Mouse (Mus musculus): ENCODE data around the gene Tmem161a.
A peak's percentile ranks its signal among the peaks of the same experiment; 100 is the strongest.

Tmem161a gene

GRCm38 (mm10) chr8:70172043-70172681 is at the start of gene Tmem161a:
Gene Tmem161a, plus strand, starts transcription at chr8:70172356.
- peak; percentile 93 to 94 for DNase-seq

DNA sequence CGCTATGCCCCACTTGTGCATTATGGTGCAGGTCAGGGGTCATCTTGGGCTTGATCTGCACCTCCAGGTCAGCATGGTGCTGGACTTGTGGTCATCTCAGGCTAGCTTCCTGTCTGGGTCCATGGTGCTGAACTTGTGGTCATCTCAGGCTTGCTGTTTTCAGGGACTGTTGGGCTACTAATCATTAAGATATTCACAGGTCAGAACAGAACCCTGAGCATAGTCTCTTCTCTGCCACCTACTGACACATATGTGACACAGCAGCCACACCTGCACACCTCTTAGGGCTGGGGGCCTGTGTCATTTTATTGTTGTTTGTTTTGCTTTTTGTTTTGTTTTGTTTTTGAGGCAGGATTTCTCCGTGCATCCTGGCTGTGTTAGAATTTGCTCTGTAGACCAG is 49.3 kb upstream of the Tmem161a start:
- DNase-seq = peak; percentile 31 to 38

- no peak for DNase-seq
Observed at GRCm38 (mm10) chr8:70124992-70125391, 47.2 kb upstream of the Tmem161a start.

DNA sequence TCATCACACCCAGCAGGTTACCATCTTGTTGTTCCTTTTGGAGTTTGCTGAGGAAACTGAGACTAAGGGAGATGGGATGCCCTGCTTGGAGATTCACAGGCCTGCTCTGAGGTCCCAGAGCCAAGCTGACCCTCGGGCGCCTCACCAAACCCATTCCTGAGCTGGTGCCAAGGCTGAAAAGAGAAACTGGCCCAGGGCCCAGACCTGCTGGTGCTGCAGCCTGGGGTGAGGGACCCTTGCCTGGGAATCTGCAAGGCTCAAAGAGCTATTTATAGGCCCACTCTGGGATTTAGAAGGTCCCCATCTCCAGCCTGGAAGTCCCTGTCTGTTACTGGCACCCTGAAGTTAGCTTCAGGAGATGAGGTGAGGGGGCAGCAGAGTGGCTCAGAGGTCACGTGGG is 43.7 kb upstream of the Tmem161a start:
- peak; percentile 69 to 77 for DNase-seq

DNA sequence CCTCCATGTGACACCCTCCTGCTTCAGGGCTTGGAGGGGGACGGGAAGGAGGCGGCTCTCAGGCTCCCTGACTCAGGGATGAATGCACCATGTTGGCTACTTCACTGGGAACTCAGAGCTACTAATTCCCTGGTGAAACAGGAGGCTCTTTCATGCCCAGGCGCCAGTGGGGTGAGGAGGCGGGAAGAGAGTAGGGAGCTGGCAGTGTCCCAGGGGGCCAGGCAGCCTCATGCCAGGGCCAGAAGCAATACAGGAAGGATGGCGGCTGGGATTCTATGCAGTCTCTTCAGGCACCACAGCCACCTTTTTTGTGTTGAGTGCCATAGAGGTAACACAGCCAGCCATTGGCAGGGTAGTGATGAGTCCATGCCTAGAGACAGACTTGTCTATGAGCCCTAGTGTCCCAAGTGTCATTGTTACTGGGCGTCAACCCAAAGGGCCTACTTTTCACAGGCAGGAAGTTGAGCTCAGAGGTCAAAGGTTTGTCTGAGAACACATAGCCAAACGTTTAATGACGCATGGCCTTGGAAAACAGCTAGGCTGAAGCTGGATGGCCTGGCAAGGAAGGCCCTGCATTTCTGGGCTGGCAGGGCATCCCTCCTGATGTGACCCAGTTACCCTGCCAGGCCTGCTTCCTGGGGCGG is 42.7 kb upstream of the Tmem161a start:
- DNase-seq = peak; percentile 64 to 82

DNA sequence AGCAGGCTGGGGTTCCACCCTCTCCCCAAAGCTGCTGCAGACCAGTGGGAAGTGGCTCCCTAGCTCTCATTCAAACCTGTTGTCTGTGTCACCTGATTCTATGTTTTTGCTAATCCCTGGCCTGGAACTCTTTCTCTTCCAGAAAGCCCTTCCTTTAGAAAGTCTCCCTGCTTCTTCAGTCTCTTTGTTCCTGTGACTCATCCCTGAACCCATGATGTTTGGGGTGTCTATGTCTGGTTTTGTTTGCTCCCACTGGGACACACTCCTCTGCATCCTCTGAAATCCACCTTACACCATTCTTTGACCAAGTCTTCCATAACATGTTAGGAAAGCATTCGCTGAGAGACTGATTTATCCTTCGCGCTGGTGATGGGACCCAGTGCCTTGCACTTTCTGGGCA is 42.1 kb upstream of the Tmem161a start:
- DNase-seq = no peak

DNA sequence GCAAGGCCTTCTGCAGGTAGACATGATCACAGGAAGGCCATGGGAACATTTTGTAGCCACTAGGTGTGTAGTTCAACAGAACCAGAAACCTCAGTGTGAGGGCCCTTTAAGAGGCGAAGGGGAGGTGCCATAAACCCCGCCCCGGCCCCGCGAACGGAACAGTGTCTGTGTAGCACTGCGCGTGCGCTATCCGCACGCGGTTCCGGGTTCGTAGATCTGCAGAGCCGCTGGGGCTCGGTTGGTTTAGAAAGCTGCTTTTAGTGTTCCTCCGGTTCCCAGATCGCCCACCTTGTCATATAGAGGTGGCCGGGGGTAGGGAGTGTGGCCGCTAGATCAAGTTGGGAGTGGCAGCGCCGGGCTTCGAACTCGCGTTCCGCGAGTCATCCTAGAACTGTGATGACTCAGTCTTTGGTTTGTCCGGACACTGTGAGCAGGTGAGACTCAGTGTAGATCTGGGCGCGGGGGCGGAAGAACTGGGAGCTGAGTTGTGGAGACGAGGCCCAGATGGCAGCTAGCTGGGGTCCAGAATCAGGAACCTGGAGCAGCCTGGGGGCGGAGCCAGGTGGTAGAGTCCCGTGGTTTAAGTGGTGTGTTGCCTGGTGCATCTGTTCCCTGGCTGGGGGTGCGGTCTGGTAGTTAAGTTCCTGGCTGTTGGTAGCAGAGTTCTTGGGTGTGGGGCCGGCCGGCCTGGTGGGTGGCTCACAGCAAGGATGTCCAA is 40.8 kb upstream of the Tmem161a start, which contains the start of gene Nr2c2ap:
Gene Nr2c2ap, plus strand, starts transcription at position 168 of the 718 bp plus-strand sequence.
- peak; percentile 89 to 93 for DNase-seq

DNA sequence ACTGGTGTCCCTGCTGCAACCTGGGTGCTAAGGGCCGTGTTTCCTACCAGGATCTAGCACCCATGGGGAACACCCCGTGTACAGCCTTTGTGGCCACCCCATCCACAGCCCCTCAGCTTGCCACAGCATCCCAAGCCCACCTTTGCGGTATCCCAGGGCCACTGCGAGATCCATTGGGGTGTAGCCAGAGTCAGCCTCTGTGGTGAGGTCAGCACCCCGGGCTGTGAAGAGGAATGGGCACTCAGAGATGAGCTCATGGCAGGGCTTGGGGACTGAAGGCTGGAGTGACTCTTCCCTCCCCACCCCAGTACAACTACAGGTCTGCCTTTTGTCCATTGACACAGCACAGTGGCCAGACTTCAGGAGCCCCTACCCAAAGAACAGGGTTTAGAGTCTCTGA is 38.1 kb upstream of the Tmem161a start:
- DNase-seq = no peak

DNA sequence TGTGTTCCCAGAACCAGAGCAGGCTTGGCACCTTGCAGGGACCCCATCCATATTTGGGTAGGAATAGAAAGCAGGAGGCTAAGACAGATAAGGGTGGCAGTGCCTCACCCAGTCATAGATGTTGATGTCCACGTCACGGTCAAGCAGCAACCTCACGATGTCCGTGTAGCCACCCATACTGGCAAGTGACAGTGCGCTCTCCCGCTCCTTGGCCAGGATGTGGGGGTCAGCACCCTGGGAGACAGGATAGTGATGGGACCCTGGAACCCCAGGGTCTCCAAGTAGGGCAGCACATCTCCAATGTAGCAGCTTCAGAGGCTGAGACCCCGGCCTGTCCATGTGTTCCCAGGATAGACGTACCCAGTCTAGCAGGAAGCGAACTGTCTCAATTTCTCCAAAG is 37.2 kb upstream of the Tmem161a start:
- no peak for DNase-seq

DNA sequence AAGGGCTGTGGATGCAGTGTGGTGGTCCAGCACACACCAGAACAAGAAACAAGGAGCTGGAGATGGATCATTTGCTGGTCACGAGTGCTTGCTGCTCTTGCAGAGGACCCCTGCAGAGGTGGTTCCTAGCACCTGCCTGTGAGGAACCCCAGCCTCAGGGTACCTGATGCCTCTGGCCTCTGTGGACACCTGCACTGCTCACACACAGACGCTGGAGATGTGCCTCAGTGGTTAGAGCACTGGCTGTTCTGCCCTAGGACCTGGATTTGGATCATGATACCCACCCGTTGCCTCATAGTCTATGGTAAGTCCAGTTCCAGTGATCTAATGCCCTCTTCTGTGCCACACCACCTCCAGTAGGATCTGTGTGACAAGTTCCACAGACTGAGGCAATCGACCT is 35.6 kb upstream of the Tmem161a start:
- no peak for DNase-seq

- DNase-seq = no peak
Observed at GRCm38 (mm10) chr8:70137890-70138289, 34.3 kb upstream of the Tmem161a start.

- DNase-seq = peak; percentile 99 to 100
Observed at GRCm38 (mm10) chr8:70139026-70139857, 32.9 kb upstream of the Tmem161a start, which contains the start of the genes Rfxank, Borcs8 and Mef2b. Gene Rfxank, minus strand, starts transcription at chr8:70139154. Gene Borcs8, plus strand, starts transcription at chr8:70139499. Gene Mef2b, plus strand, starts transcription at chr8:70139711.

DNA sequence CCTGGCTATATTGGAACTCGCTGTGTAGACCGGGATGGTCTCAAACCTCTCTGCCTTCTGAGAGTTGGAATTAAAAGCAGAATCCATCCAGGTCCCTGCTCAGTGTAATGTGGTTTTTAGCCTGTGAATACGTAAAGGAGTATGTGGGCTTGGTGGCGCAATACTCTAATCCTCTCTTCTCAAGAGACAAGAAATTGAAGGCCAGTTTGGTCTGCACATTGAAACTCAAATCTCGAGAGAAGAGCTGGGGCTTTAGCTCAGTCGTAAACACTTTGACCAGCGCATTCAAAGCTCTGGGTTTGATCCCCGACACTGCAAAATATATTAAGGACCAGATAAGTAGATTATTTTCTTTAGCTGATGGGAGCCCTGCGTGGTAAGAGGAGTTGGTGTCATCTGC is 32.2 kb upstream of the Tmem161a start:
- no peak for DNase-seq

DNA sequence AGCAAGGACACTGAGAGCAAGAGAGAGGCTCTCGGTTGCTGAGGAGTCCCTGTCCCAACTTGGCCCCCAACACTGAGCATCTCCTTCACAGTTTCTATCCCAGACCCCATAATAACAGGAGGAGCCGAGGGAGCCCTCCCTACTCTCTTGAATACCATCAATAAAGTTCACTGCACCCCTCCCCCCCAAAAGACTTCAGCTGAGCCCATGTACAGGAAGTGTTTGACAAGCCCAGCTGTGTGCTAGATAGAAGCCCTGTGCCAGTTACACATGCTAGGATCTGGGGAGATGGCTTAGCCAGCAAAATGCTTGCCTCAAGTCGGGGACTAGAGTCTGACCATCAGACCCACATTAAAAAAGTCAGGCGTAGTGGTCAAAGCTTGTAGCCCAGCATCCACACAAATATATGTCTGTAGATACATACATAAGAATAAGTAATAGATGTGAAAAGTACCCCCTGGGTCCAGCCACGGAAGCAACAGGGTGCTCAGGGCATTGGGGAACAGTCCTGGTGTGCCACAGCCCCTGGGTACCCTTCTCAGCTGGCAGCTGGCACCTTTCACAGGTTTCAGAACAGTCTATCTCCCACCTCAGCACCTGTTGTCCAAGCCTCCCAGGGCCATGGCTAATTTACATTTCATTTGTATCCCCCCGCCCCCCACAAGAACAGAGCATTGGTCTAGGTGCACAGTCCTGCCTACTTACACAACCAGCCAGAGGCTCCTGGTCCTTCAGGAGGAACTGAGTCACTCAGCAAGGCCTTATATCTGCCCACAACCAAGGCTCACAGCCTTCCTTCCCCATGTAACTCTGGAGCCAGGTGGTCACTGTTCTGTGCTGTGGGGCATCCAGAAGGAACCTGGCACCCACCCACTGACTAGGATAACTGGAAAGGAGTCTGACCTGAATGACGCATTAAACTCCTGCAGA is 24.2 kb upstream of the Tmem161a start:
- DNase-seq = no peak

GRCm38 (mm10) chr8:70150158-70150557 is 22.0 kb upstream of the Tmem161a start:
- DNase-seq = no peak

DNA sequence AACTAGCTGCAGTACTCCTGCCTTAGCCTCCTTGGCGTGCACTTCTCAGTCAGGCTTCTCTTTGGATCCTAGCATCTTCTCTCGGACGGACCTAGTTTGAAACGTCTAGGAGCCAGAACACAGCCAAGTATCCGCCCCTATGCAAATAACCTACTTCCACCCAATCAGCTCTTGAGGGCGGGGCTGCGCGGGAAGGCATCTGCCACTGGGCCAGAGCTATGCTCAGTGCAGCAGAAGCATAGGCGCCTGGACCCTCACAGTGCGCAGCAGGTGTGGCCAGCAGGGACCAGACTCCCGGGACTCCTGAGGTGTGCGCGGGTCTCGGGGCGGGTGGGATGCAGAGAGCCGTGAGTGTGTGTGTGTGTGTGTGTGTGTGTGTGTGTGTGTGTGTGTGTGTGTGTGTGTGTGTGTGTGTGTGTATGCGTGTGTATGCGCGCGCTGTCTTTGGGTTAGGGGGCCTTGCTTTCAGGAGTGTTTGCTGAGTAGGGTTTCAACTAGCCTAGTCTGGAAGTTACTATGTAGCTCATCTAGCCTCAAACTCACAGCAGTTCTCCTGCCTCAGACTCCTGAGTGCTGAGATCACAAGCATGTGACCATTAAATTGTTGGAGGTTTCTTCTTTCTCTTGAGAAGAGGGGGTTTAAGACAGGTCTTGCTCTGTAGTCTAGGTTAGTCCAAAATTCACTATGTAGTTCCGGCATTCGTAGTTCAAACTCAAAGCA is 19.5 kb upstream of the Tmem161a start:
- DNase-seq = peak; percentile 82 to 85

GRCm38 (mm10) chr8:70157240-70157800 is 14.8 kb upstream of the Tmem161a start:
- DNase-seq = no peak

GRCm38 (mm10) chr8:70158069-70158853 is 13.9 kb upstream of the Tmem161a start:
- peak; percentile 73 to 81 for DNase-seq

DNA sequence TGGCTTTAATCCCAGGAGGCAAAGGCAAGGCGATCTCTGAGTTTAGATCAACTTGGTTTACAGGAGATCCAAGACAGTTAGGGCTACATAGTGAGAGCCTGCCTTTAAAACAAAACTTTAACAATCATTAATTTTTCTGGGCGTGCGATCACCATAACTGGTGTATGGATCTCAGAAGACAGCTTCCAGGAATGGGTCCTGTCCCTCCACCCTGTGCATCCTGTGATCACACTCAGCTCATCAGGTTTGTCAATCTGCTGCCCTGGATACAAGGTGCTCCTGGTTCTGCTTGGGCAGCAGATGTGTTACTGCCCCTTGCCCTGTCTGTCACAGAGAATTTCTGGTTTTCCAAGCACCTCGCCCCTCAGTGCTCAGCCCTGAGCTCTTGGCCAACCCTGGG is 12.9 kb upstream of the Tmem161a start:
- DNase-seq = no peak

GRCm38 (mm10) chr8:70160015-70160414 is 12.1 kb upstream of the Tmem161a start:
- DNase-seq = no peak

All from cerebellum, postnatal 10 days (tissue).